Mouse (Mus musculus) cerebellum, adult 2 months (tissue): ENCODE measurements at regions not wholly inside any gene's neighbourhood (a gene's known extent, or its start where the extent isn't known, plus 50 kb on each side); places are given as distances from the start of the nearest gene placed in this dataset.

Experiments used
- CTCF ChIP-seq: fragments of 200-500 bp; IDR thresholded peaks from 2 replicates; pipeline ENCODE4 v1.5.1; 2011; ENCODE audit warnings: low read depth, mild to moderate bottlenecking, control low read depth, low read length, moderate library complexity, borderline replicate concordance; ENCODE audit not compliant: insufficient read depth
- POLR2A ChIP-seq: fragments of 200-500 bp; IDR thresholded peaks from 2 replicates; pipeline ENCODE4 v1.6.1; 2011; ENCODE audit warnings: low read length, control low read depth, borderline replicate concordance; ENCODE audit not compliant: insufficient read depth

GRCm38 (mm10) chr3:66650076-66650748 is 331.0 kb upstream of the Rsrc1 start:
- TF ChIP-seq POLR2A (no peak), CTCF (no peak)
